Mouse (Mus musculus) ovary, postnatal 36 days (tissue): Measurements from ENCODE around the gene Uaca.

ENCODE experiments used
- DNase-seq: peaks from one replicate; pipeline ENCODE4 v3.0.0; 2022; ENCODE audit warnings: low spot score, mixed read lengths

Uaca gene

GRCm38 (mm10) chr9:60886431-60887371, 92.4 kb downstream of the Uaca start:
- no peak for DNase-seq

DNA sequence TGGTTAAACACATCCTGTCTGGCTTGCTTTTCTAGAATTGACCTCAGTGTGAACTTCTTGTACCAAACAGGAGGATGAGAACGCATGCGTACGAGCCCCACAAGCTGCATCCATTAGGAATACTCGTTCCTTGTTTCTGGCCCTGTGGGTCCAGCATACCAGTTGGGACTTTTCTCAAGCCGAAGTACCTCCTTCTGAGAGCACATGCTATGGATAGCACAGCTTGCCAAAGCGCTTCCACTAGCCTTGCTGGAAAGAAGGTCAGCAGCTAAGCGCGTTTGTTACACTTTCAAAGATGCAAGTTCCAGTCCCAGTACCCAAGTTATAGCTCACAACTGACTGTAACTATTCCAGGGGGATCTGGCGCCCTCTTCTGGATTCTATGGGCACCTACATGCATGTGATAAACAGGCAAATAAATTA, 93.1 kb downstream of the Uaca start:
- DNase-seq: no peak

DNA sequence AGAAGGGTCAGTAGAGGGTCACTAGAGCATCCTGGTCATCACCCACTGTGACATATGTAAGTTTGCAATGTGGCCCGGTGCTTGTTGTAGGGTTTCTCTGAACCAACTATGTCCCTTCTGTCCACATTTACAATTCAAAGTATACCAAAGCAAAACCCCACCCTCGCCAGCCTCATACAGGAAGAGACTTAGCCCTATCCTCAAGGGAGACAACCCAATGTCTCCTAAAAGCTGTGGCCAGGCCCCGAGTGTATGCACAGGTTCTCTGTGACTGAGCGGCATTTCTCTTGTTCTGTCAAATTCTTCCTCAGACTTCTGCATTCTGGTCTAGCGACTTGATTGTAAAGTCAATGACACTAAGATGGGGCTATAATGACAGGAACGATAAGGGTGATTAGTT, 99.2 kb downstream of the Uaca start:
- no peak for DNase-seq

GRCm38 (mm10) chr9:60895486-60896110, 101.3 kb downstream of the Uaca start:
- DNase-seq: peak; percentile 59

GRCm38 (mm10) chr9:60898291-60899020, 104.1 kb downstream of the Uaca start:
- DNase-seq: no peak

- no peak for DNase-seq
Measured at GRCm38 (mm10) chr9:60899201-60899600, 104.9 kb downstream of the Uaca start.

- no peak for DNase-seq
Measured at GRCm38 (mm10) chr9:60899797-60900459, 105.6 kb downstream of the Uaca start.

- DNase-seq: no peak
Measured at GRCm38 (mm10) chr9:60912266-60912665, 117.9 kb downstream of the Uaca start.

DNA sequence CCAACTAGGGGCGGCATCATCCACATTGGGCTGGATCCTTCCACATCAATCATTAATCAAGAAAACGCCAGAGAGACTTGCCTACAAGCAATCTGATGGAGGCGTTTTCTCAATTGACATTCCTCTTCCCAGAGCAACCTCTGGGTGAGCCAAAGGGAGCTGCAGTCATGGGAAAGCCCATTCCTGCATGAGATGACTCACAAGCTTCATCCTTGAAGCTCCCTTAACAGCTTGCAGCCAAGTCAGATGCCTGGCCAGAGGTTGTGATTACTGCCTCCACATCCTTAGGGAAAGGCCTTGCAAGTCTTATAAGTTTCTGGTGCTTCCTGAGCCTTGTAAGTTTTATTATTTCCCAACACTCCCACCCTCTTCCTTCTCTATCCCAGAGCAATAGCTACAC, 119.3 kb downstream of the Uaca start:
- no peak for DNase-seq

DNA sequence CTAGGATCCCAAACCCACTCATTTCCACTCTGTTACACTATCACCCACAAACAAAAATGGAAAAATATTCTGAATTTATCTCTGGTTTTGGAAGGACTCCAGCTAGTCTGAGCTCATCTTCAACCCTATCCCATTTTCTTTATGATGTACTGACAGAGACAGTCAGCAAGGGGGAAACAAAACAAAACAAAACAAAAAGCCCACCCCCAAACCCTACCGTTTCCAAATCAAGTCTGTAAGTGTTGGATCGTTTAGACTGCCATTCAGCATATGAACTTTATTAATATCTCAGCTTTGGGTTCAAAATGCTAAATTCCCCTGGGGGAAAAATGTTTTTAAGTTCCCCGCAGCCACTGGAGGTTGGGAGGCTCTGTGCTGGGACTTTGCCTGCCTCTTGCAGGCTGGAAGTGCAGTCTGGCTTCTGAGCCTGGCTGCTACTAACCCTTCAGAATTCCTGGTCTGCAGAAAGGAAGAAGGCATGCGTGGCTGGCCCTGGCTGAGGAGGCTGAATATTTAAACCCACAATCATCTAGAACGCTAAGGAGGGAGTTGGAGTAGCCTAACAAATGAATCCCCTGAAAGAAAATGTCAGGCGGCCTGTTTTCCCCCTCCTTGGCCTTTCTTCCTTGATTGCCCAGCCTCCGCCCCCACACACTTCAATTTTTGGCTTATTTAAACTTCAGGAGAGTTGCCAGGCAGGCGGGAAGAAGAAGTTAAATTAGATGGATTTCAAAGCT, 125.8 kb downstream of the Uaca start:
- DNase-seq: no peak

DNA sequence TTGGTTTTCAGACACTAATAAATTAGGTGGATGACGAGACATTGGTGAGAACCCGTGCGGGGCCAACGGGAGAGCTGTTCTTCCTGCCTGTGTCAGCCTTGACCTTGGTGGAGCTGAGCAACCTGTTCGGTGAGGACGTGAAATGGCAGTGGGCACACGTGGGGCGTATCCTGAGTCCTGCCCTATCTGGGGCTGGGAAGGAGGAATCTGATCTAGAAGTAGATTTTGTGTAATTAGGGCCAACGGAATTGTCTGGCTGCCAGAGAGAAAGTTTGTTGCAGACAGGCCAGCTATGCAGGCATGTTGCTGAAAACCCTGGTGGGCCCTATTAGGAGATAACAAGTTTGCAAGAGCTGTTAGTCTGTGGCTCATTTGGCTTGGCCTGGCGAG, 126.3 kb downstream of the Uaca start:
- DNase-seq: peak; percentile 31

GRCm38 (mm10) chr9:60921287-60921686, 126.9 kb downstream of the Uaca start:
- DNase-seq: no peak

- no peak for DNase-seq
Measured at GRCm38 (mm10) chr9:60921831-60922230, 127.5 kb downstream of the Uaca start.

- peak; percentile 23 for DNase-seq
Measured at GRCm38 (mm10) chr9:60926301-60926700, 132.0 kb downstream of the Uaca start.

GRCm38 (mm10) chr9:60929290-60929983, 135.1 kb downstream of the Uaca start:
- no peak for DNase-seq
